13 mouse cellular contexts compared by ENCODE assay signal in the genomic region with DNA sequence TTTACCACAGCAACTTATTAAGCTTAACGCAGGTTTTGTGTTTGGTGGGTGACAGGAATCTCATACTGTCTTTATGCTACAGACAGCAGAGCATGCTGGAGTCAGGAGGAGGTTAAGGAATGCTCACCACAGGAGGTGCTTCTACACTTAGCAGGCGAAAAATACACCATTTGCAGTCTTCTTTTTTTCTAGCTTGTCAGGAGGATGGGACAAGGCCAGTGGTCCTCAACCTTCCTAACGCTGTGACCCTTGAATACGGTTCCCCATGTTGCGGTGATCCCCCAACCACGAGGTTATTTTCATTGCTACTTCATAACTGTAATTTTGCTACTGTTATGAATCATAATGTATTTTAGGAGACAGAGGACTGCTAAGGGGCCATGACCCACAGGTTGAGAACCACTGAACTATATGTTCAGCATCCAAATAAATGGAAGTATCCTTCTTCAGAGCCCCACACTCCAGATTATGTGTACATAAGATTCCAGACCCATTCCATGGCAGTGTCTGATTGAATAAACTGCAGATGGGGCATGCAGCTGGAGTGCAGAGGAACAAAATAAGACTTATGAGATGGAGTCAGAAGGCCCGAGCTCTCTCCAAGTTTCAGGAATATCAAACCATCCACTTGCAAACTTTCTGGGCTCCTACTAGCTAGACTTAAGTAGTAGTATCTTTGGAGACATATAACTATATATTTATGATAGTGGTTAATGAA. TPM values are rescaled to one million over a fixed set of nuclear protein-coding genes. Genes with fewer than 3 reads are reported as not detected.
DNase-seq lines count a peak whose midpoint lies in the region; ATAC-seq and TF ChIP-seq lines count a peak whose summit lies in the region.
"Had no signal": no experiment of that assay in that cellular context is flagged by ENCODE, and none has a peak within 500 bp of the region (broad histone marks: within the 10 kb centered on the region; RNA-seq: fewer than 3 reads in every experiment).

No protein-coding gene starts in this region.

- H3K9me3 ChIP-seq in heart, embryonic 12.5 days (replicated peaks), result no peaks in the 10 kb centered on the region
- H3K9me3 ChIP-seq in liver, embryonic 15.5 days (replicated peaks), result no peaks in the 10 kb centered on the region
- H3K9me3 ChIP-seq: hindbrain, embryonic 12.5 days had no signal

- no peaks in the 10 kb centered on the region for H3K27me3 ChIP-seq in heart, embryonic 12.5 days (replicated peaks)
- H3K27me3 ChIP-seq in liver, embryonic 15.5 days, result no peaks in the 10 kb centered on the region
- H3K27me3 ChIP-seq: hindbrain, embryonic 12.5 days; Patski had no signal

- 88% methylated on average over 7 of the region's 7 CpGs for WGBS in heart, embryonic 12.5 days
- WGBS in bone marrow, adult 2 months, result 75% methylated on average over 7 of the region's 7 CpGs
- 72% methylated on average over 7 of the region's 7 CpGs for WGBS in liver, embryonic 15.5 days (ENCODE audit: insufficient replicate concordance)

- H3K9ac ChIP-seq in heart, embryonic 12.5 days, result no peak overlapping the region
- no peak overlapping the region for H3K9ac ChIP-seq in liver, embryonic 15.5 days
- H3K9ac ChIP-seq: hindbrain, embryonic 12.5 days had no signal

- no peaks in the 10 kb centered on the region for H3K36me3 ChIP-seq in heart, embryonic 12.5 days
- H3K36me3 ChIP-seq in liver, embryonic 15.5 days (replicated peaks), result peaks cover 9% of the 10 kb centered on the region; the same call in 1 of the 2 replicates

- ATAC-seq in heart, embryonic 12.5 days (ENCODE audit: insufficient number of reproducible peaks, low FRiP score), result no peak
- no peak for ATAC-seq in liver, embryonic 15.5 days (ENCODE audit: insufficient read depth)
- ATAC-seq: Patski had no signal

- intact Hi-C loops in heart, postnatal 14 days (cut with DNase I), result no loop called here
- intact Hi-C loops in gastrocnemius, postnatal 36 days (cut with DNase I), result no loop called here

- TF ChIP-seq POLR2A in bone marrow, adult 2 months (IDR thresholded peaks at IDR 0.05; ENCODE audit: borderline replicate concordance, control insufficient read depth, low read depth, low read length), result no peak

- no peak for TF ChIP-seq CTCF in bone marrow, adult 2 months (IDR thresholded peaks at IDR 0.05; ENCODE audit: control insufficient read depth, insufficient read depth, low read length)

- peaks cover 50% of the 10 kb centered on the region for H3K4me1 ChIP-seq in heart, embryonic 12.5 days (replicated peaks)
- peaks cover 12% of the 10 kb centered on the region for H3K4me1 ChIP-seq in bone marrow, adult 2 months (ENCODE audit: control insufficient read depth, insufficient read depth, low read length)
- H3K4me1 ChIP-seq in liver, embryonic 15.5 days (replicated peaks), result peaks cover 84% of the 10 kb centered on the region

- H3K4me2 ChIP-seq in heart, embryonic 12.5 days, result no peak overlapping the region
- H3K4me2 ChIP-seq in liver, embryonic 15.5 days, result peak overlapping the region; percentile 78; the same call in 1 of the 2 replicates
- H3K4me2 ChIP-seq: hindbrain, embryonic 12.5 days had no signal

- peak overlapping the region; percentile 76; the same call in 1 of the 2 replicates for H3K27ac ChIP-seq in heart, embryonic 12.5 days (ENCODE audit: poor library complexity, severe bottlenecking)
- H3K27ac ChIP-seq in bone marrow, adult 2 months (ENCODE audit: control insufficient read depth, insufficient read depth, low read depth, low read length, poor library complexity), result peak overlapping the region; percentile 83; the same call in 1 of the 2 replicates
- H3K27ac ChIP-seq in liver, embryonic 15.5 days (replicated peaks), result peak overlapping the region; percentile 87
- H3K27ac ChIP-seq: hindbrain, embryonic 12.5 days had no signal

- no peak for DNase-seq in heart, postnatal 14 days
- peak; percentile 63 for DNase-seq in 3134 (ENCODE audit: extremely low read depth, insufficient read length, low spot score)
- DNase-seq in cerebellum, adult 11-12 months, result no peak
- DNase-seq in gastrocnemius, postnatal 36 days, result no peak
- no peak for DNase-seq in left cerebral cortex, adult 18-20 months (ENCODE audit: low spot score in 2 of 2)
- DNase-seq: adrenal gland, adult 8-10 months; cerebellum, adult 18-20 months; lung, postnatal 4 days had no signal

- H3K4me3 ChIP-seq in heart, embryonic 12.5 days, result no peak overlapping the region
- no peak overlapping the region for H3K4me3 ChIP-seq in bone marrow, adult 2 months (replicated peaks; ENCODE audit: control insufficient read depth, low read depth, low read length)
- H3K4me3 ChIP-seq in liver, embryonic 15.5 days (replicated peaks), result no peak overlapping the region
- H3K4me3 ChIP-seq: hindbrain, embryonic 12.5 days had no signal

RNA-seq across cellular contexts. Expression of gene Tubd1, which starts 37.9 kb away (rescaled TPM):
- 11.1 and 11.4 TPM in 2 replicates for polyA plus RNA-seq in heart, embryonic 12.5 days (2016; fragmentation: Nextera tagmentation; extraction: Ambion mirVana)
- total RNA-seq in heart, postnatal 14 days (2021), result 1 to 10 TPM; 5.9 to 7.1 TPM
- 5.3 and 13.6 TPM in 2 replicates for polyA plus RNA-seq in bone marrow, adult 2 months (2011; ENCODE audit: insufficient read depth, insufficient read length, low replicate concordance, missing spikeins)
- 9.8 and 9.9 TPM in 2 replicates for polyA plus RNA-seq in liver, embryonic 15.5 days (2015; fragmentation: Nextera tagmentation; extraction: Ambion mirVana)
- 1 to 10 TPM; 5.5 to 6.5 TPM for total RNA-seq in gastrocnemius, postnatal 36 days (2021)
- 1 to 10 TPM; 4.8 to 5.0 TPM for total RNA-seq in left cerebral cortex, adult 18-20 months (2021)

RNA-seq across cellular contexts. Expression of gene Rps6kb1, which starts 38.1 kb away (rescaled TPM):
- 56.8 and 57.1 TPM in 2 replicates for polyA plus RNA-seq in heart, embryonic 12.5 days (2016; fragmentation: Nextera tagmentation; extraction: Ambion mirVana)
- 10 to 100 TPM; 22.5 to 24.4 TPM for total RNA-seq in heart, postnatal 14 days (2021)
- 12.1 and 31.4 TPM in 2 replicates for polyA plus RNA-seq in bone marrow, adult 2 months (2011; ENCODE audit: insufficient read depth, insufficient read length, low replicate concordance, missing spikeins)
- polyA plus RNA-seq in liver, embryonic 15.5 days (2015; fragmentation: Nextera tagmentation; extraction: Ambion mirVana), result 18.9 and 23.5 TPM in 2 replicates
- 10 to 100 TPM; 19.4 to 22.6 TPM for total RNA-seq in gastrocnemius, postnatal 36 days (2021)
- 10 to 100 TPM; 35.5 to 36.7 TPM for total RNA-seq in left cerebral cortex, adult 18-20 months (2021)
